Mouse (Mus musculus) forebrain, embryonic 16.5 days (tissue): Measurements from ENCODE around the gene Gm14288. TPM values are rescaled to one million over a fixed set of nuclear protein-coding genes. Genes with fewer than 3 reads are reported as not detected.
"Not testable (repeated sequence)": the region's sequence is repeated elsewhere in the genome, so short reads cannot be mapped to it uniquely, and the experiment has no call there.

ENCODE experiments used
- ATAC-seq: fragments of 200-750 bp; cut with Nextera tagmentation; 2 replicates; pipeline ENCODE4 v1.8.0; 2017; ENCODE audit warnings: mild to moderate bottlenecking, moderate library complexity
- H3K27ac ChIP-seq: fragments of 300-500 bp; sonication (generic); 2 replicates; pipeline ENCODE4 v1.5.1; 2014; ENCODE audit warnings: low read length, control low read depth
- H3K27me3 ChIP-seq: fragments of 300-500 bp; sonication (generic); replicated peaks from 2 replicates; pipeline ENCODE4 v1.6.1; 2014; ENCODE audit warnings: low read length; ENCODE audit not compliant: control insufficient read depth, insufficient read depth
- H3K36me3 ChIP-seq: fragments of 300-500 bp; sonication (generic); 2 replicates; pipeline ENCODE4 v1.6.1; 2014; ENCODE audit not compliant: control insufficient read depth, insufficient read depth
- H3K4me1 ChIP-seq: fragments of 300-500 bp; sonication (generic); replicated peaks from 2 replicates; pipeline ENCODE4 v1.6.1; 2014; ENCODE audit warnings: low read length; ENCODE audit not compliant: control insufficient read depth, insufficient read depth
- H3K4me2 ChIP-seq: fragments of 300-500 bp; sonication (generic); 2 replicates; pipeline ENCODE4 v1.6.1; 2014; ENCODE audit warnings: mild to moderate bottlenecking, low read length, control low read depth
- H3K4me3 ChIP-seq: fragments of 300-500 bp; sonication (generic); replicated peaks from 2 replicates; pipeline ENCODE4 v1.5.1; 2014; ENCODE audit warnings: mild to moderate bottlenecking, low read length, control low read depth
- H3K9ac ChIP-seq: fragments of 300-500 bp; sonication (generic); replicated peaks from 2 replicates; pipeline ENCODE4 v1.6.1; 2014; ENCODE audit warnings: low read depth, low read length, control low read depth
- H3K9me3 ChIP-seq: fragments of 300-500 bp; sonication (generic); 2 replicates; pipeline ENCODE4 v1.6.1; 2016; ENCODE audit warnings: low read length; ENCODE audit not compliant: control insufficient read depth
- WGBS: fragments of 180-500 bp; shearing (Covaris S2); extraction: QIAGEN DNeasy Blood & Tissue Kit; methylation state at CpG from one replicate; pipeline ENCODE4 v1.1.7; 2014; 5-methylcytosine and 5-hydroxymethylcytosine counted together
- polyA plus RNA-seq: library from polyadenylated mRNA; unstranded; fragments of >200 nt; fragmentation: Nextera tagmentation; extraction: Ambion mirVana; gene quantifications from 2 replicates; pipeline ENCODE4 v1.2.1, GENCODE M21; 2015

Gene Gm14288
- polyA plus RNA-seq = 0.54 and 0.56 TPM in 2 replicates

- no CpG with 5 or more reads among the region's 6 CpGs for WGBS
- not testable (repeated sequence) for H3K4me2 ChIP-seq, H3K4me1 ChIP-seq, H3K9ac ChIP-seq, H3K4me3 ChIP-seq, H3K27me3 ChIP-seq, H3K27ac ChIP-seq, ATAC-seq, H3K9me3 ChIP-seq, H3K36me3 ChIP-seq
These were observed at the start of gene Gm14288 for GRCm38 (mm10) chr2:175800993-175801392. Gene Gm14288, minus strand, starts transcription at chr2:175801093.

DNA sequence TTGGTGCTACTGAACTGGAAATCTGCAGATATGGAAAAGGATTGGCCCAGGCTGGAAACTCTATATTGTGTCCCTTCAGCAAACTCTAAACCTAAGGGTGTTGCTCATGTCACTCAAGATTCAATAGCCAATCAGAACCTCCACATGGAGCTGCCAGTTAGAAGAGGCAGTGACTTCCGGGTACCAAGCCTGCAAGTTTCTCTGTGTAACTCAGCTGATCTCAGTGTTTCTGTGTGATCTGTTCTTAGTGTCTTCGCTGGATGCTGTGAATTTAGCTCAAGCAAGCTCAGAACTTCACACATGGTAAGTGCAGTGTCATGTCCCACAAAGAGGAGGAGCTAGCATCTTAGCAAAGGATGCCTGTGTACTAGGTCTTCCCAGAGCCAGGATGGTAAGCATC is 59.7 kb downstream of the Gm14288 start, which contains the start of gene Gm2007:
Gene Gm2007 (plus strand): TSS at position 301 of the 400 bp plus-strand sequence.
- not testable (repeated sequence) for H3K4me3 ChIP-seq, H3K4me1 ChIP-seq, H3K27me3 ChIP-seq, ATAC-seq, H3K9me3 ChIP-seq, H3K36me3 ChIP-seq, H3K4me2 ChIP-seq, H3K27ac ChIP-seq, H3K9ac ChIP-seq
- WGBS = no CpG with 5 or more reads among the region's 2 CpGs

Other genes starting within 250 kb of the Gm14288 start
- not detected in 2 replicates for gene Gm11007, start 157.1 kb downstream of the Gm14288 start, polyA plus RNA-seq
- 7.4 and 7.6 TPM in 2 replicates for gene Zfp969, start 97.4 kb downstream of the Gm14288 start, polyA plus RNA-seq
- gene Gm2007, start 59.6 kb downstream of the Gm14288 start, polyA plus RNA-seq = not detected in 2 replicates
- 31.2 and 31.8 TPM in 2 replicates for gene Gm6710, start 68.1 kb upstream of the Gm14288 start, polyA plus RNA-seq
- gene Zfp966, start 130.0 kb upstream of the Gm14288 start, polyA plus RNA-seq = 3.3 and 3.8 TPM in 2 replicates
- 29.0 and 36.0 TPM in 2 replicates for gene Gm2026, start 164.2 kb upstream of the Gm14288 start, polyA plus RNA-seq